Mouse (Mus musculus) cortical plate, adult 2 months (tissue): ENCODE measurements around the gene Ism2. TPM values are rescaled to one million over a fixed set of nuclear protein-coding genes. Genes with fewer than 3 reads are reported as not detected.
"Not testable (repeated sequence)": the region's sequence is repeated elsewhere in the genome, so short reads cannot be mapped to it uniquely, and the experiment has no call there.

ENCODE experiments used
- H3K27ac ChIP-seq: fragments of 200-500 bp; 2 replicates; pipeline ENCODE4 v1.5.1; 2012; ENCODE audit warnings: low read length, control low read depth, inconsistent platforms; ENCODE audit not compliant: insufficient read depth
- H3K4me1 ChIP-seq: fragments of 200-500 bp; 2 replicates; pipeline ENCODE4 v1.6.1; 2011; ENCODE audit warnings: low read length; ENCODE audit not compliant: control insufficient read depth, insufficient read depth
- H3K4me3 ChIP-seq: fragments of 200-500 bp; 2 replicates; pipeline ENCODE4 v1.5.1; 2011; ENCODE audit warnings: mild to moderate bottlenecking, low read length, control low read depth; ENCODE audit not compliant: insufficient read depth
- CTCF ChIP-seq: fragments of 200-500 bp; IDR thresholded peaks from 2 replicates; pipeline ENCODE4 v1.5.1; 2011; ENCODE audit warnings: mild to moderate bottlenecking, control low read depth, low read length; ENCODE audit not compliant: insufficient read depth; ENCODE audit errors: extremely low read depth
- POLR2A ChIP-seq: fragments of 200-500 bp; IDR thresholded peaks from 2 replicates; pipeline ENCODE4 v1.6.1; 2011; ENCODE audit warnings: mild to moderate bottlenecking, low read length, control low read depth; ENCODE audit not compliant: insufficient read depth; ENCODE audit errors: extremely low read depth
- polyA plus RNA-seq: library from polyadenylated mRNA; depleted of rRNA; stranded (reverse); fragments of >200 nt; gene quantifications from 2 replicates; pipeline ENCODE4 v1.2.3, GENCODE M21; 2012

The Ism2 gene
- polyA plus RNA-seq, 1 experiment, result 0.23 TPM

GRCm38 (mm10) chr12:87278118-87278730, 21.3 kb downstream of the Ism2 start:
- no peak overlapping the region for H3K27ac ChIP-seq
- no peak overlapping the region for H3K4me3 ChIP-seq
- TF ChIP-seq CTCF (no peak), POLR2A (no peak)
- no peaks in the 10 kb centered on the region for H3K4me1 ChIP-seq

GRCm38 (mm10) chr12:87277251-87277650, 22.3 kb downstream of the Ism2 start:
- H3K4me3 ChIP-seq, H3K4me1 ChIP-seq, H3K27ac ChIP-seq: not testable (repeated sequence)

GRCm38 (mm10) chr12:87274853-87275831, 24.4 kb downstream of the Ism2 start:
- Histone ChIP-seq H3K27ac (no peak overlapping the region), H3K4me3 (no peak overlapping the region), H3K4me1 (no peaks in the 10 kb centered on the region)
- TF ChIP-seq POLR2A (no peak), CTCF (no peak)

GRCm38 (mm10) chr12:87267682-87268081, 31.8 kb downstream of the Ism2 start:
- Histone ChIP-seq H3K4me3 (peak overlapping the region; percentile 64; the same call in 1 of the 2 replicates), H3K4me1 (no peaks in the 10 kb centered on the region; the same call in 1 of the 2 replicates), H3K27ac (no peak overlapping the region)
- TF ChIP-seq CTCF (peak; percentile 31; the same call in 1 of the 2 replicates), POLR2A (no peak)

- peak overlapping the region; percentile 81 for H3K27ac ChIP-seq
- peak overlapping the region; percentile 64 for H3K4me3 ChIP-seq
- TF ChIP-seq POLR2A, result no peak
- TF ChIP-seq CTCF, result no peak
- no peaks in the 10 kb centered on the region; the same call in 1 of the 2 replicates for H3K4me1 ChIP-seq
Observed at GRCm38 (mm10) chr12:87266827-87267603, 32.5 kb downstream of the Ism2 start.

- H3K4me3 ChIP-seq, result peak within 1 kb of the TSS; percentile 64
- TF ChIP-seq CTCF (no peak), POLR2A (peak; percentile 95)
Observed at GRCm38 (mm10) chr12:87266108-87266826, 33.2 kb downstream of the Ism2 start, which contains the start of the genes Vipas39 and Ahsa1. Vipas39 (minus strand) TSS chr12:87266256. Ahsa1 (plus strand) TSS chr12:87266479.

GRCm38 (mm10) chr12:87265444-87265843, 34.1 kb downstream of the Ism2 start:
- no peaks in the 10 kb centered on the region; the same call in 1 of the 2 replicates for H3K4me1 ChIP-seq
- H3K27ac ChIP-seq, result no peak overlapping the region
- peak overlapping the region; percentile 64 for H3K4me3 ChIP-seq
- TF ChIP-seq CTCF, result no peak
- TF ChIP-seq POLR2A, result no peak

More at GRCm38 (mm10) chr12:87266108-87266826, 33.2 kb downstream of the Ism2 start, which contains the start of the genes Vipas39 and Ahsa1:
- Histone ChIP-seq H3K27ac (peak within 1 kb of the TSS; percentile 81), H3K4me1 (no peaks in the 10 kb centered on the region; the same call in 1 of the 2 replicates)

GRCm38 (mm10) chr12:87260562-87260961, 38.9 kb downstream of the Ism2 start:
- H3K4me1 ChIP-seq, result no peaks in the 10 kb centered on the region
- no peak for TF ChIP-seq POLR2A
- no peak for TF ChIP-seq CTCF
- no peak overlapping the region for H3K27ac ChIP-seq
- no peak overlapping the region for H3K4me3 ChIP-seq
